In genomic region chr4:120341933-120342332, GRCm38 (mm10) we compare ENCODE assay signal across 24 mouse cellular contexts. TPM values are rescaled to one million over a fixed set of nuclear protein-coding genes. Genes with fewer than 3 reads are reported as not detected.
DNase-seq lines count a peak whose midpoint lies in the region; ATAC-seq and TF ChIP-seq lines count a peak whose summit lies in the region.
"Had no signal": no experiment of that assay in that cellular context is flagged by ENCODE, and none has a peak within 500 bp of the region (broad histone marks: within the 10 kb centered on the region; RNA-seq: fewer than 3 reads in every experiment).

No protein-coding gene starts in this region.

- in situ Hi-C loops in CH12.LX (cut with MboI; ENCODE audit: low pct_ligation_motif_present, low pct_unique_long_range_greater_than_20kb, low sequenced_read_pairs), result no loop called here

- H3K9ac ChIP-seq in CH12.LX (ENCODE audit: insufficient read depth, low read depth), result no peak overlapping the region
- H3K9ac ChIP-seq in liver, embryonic 12.5 days, result no peak overlapping the region
- H3K9ac ChIP-seq: forebrain, embryonic 13.5 days; hindbrain, embryonic 13.5 days; intestine, embryonic 15.5 days had no signal

- peak; percentile 74 for ATAC-seq in megakaryocyte, adult 5-6 weeks (ENCODE audit: poor library complexity, severe bottlenecking)
- no peak for ATAC-seq in liver, embryonic 12.5 days
- ATAC-seq: forebrain, embryonic 13.5 days; forebrain, embryonic 16.5 days; hindbrain, embryonic 16.5 days; intestine, embryonic 15.5 days had no signal

- WGBS in liver, embryonic 12.5 days (ENCODE audit: insufficient replicate concordance), result 54% methylated on average over 3 of the region's 3 CpGs

- no peak for TF ChIP-seq RAD21 in CH12.LX (IDR thresholded peaks at IDR 0.05; ENCODE audit: low read depth, low read length)

- peaks cover 5 to 17% of the 10 kb centered on the region in 2 experiments; a peak in 3 of 4 replicates for H3K4me1 ChIP-seq in CH12.LX (ENCODE audit: control insufficient read depth in 1 of 2, insufficient read depth in 2 of 2)
- H3K4me1 ChIP-seq in liver, embryonic 12.5 days, result no peaks in the 10 kb centered on the region
- H3K4me1 ChIP-seq: hindbrain, embryonic 13.5 days; intestine, embryonic 15.5 days had no signal

- peaks cover 36% of the 10 kb centered on the region for H3K27me3 ChIP-seq in CH12.LX (replicated peaks)
- H3K27me3 ChIP-seq in liver, embryonic 12.5 days (replicated peaks), result no peaks in the 10 kb centered on the region
- H3K27me3 ChIP-seq: forebrain, embryonic 13.5 days; hindbrain, embryonic 13.5 days; intestine, embryonic 15.5 days had no signal

- no peaks in the 10 kb centered on the region for H3K79me2 ChIP-seq in CH12.LX (replicated peaks; ENCODE audit: control insufficient read depth, extremely low read depth, insufficient read depth, poor library complexity, severe bottlenecking)

- no peak overlapping the region for H3K4me2 ChIP-seq in CH12.LX (ENCODE audit: insufficient read depth, low read depth, poor library complexity, severe bottlenecking)
- no peak overlapping the region for H3K4me2 ChIP-seq in liver, embryonic 12.5 days
- H3K4me2 ChIP-seq: forebrain, embryonic 13.5 days; heart, embryonic 11.5 days; hindbrain, embryonic 13.5 days; intestine, embryonic 15.5 days had no signal

- peak; percentile 38 for DNase-seq in 416B (ENCODE audit: low read depth)
- peak; percentile 21 for DNase-seq in CH12.LX (ENCODE audit: extremely low read depth)
- no peak for DNase-seq in cerebellum, postnatal 14 days
- no peak for DNase-seq in MN1 (ENCODE audit: low spot score)
- DNase-seq: adrenal gland, adult 2 months; adrenal gland, postnatal 14 days; cerebellum, adult 11 months; cerebellum, adult 2 months; cerebellum, adult 9-11 months; cerebellum, postnatal 36 days; gastrocnemius, postnatal 10 days; gastrocnemius, postnatal 36 days; heart, adult 18-20 months had no signal

- dilution Hi-C loops in CH12.LX (cut with MboI; ENCODE audit: extremely low pct_ligation_motif_present, extremely low pct_unique_long_range_greater_than_20kb, low sequenced_read_pairs), result no loop called here

- TF ChIP-seq EP300 in CH12.LX (IDR thresholded peaks at IDR 0.05; ENCODE audit: low read length), result no peak

- no peak overlapping the region for H3K4me3 ChIP-seq in CH12.LX (replicated peaks in 1 of 3; ENCODE audit: low read depth in 2 of 3, low read length in 2 of 3, poor library complexity in 1 of 3)
- H3K4me3 ChIP-seq in liver, embryonic 12.5 days, result no peak overlapping the region
- H3K4me3 ChIP-seq: forebrain, embryonic 10.5 days; forebrain, embryonic 13.5 days; hindbrain, embryonic 10.5 days; hindbrain, embryonic 13.5 days; intestine, embryonic 15.5 days had no signal

- no peaks in the 10 kb centered on the region for H3K36me3 ChIP-seq in CH12.LX (replicated peaks in 1 of 2; ENCODE audit: control insufficient read depth in 1 of 2, insufficient read depth in 1 of 2, low read length in 1 of 2)
- no peaks in the 10 kb centered on the region for H3K36me3 ChIP-seq in liver, embryonic 12.5 days
- H3K36me3 ChIP-seq: forebrain, embryonic 10.5 days; G1E; hindbrain, embryonic 10.5 days; hindbrain, embryonic 13.5 days; intestine, embryonic 15.5 days had no signal

- H3K27ac ChIP-seq in CH12.LX (ENCODE audit: insufficient read depth, low read depth), result no peak overlapping the region
- H3K27ac ChIP-seq in liver, embryonic 12.5 days, result no peak overlapping the region
- H3K27ac ChIP-seq: forebrain, embryonic 10.5 days; forebrain, embryonic 13.5 days; hindbrain, embryonic 10.5 days; hindbrain, embryonic 13.5 days; intestine, embryonic 15.5 days had no signal

- H3K9me3 ChIP-seq in CH12.LX (replicated peaks; ENCODE audit: low read length), result no peaks in the 10 kb centered on the region
- no peaks in the 10 kb centered on the region for H3K9me3 ChIP-seq in liver, embryonic 12.5 days (replicated peaks)
- H3K9me3 ChIP-seq: forebrain, embryonic 10.5 days; forebrain, embryonic 13.5 days; hindbrain, embryonic 10.5 days; hindbrain, embryonic 13.5 days; intestine, embryonic 15.5 days had no signal

- TF ChIP-seq POLR2A in CH12.LX (IDR thresholded peaks at IDR 0.05; ENCODE audit: low read depth, low read length), result no peak

- no peak for TF ChIP-seq CTCF in CH12.LX (conservative IDR thresholded peaks at IDR 0.05 in 1 of 2, IDR thresholded peaks at IDR 0.05 in 1 of 2; ENCODE audit: low read depth in 2 of 2, low read length in 2 of 2)

TF ChIP-seq in CH12.LX, 34 proteins besides CTCF, POLR2A, EP300 and RAD21:
- TF ChIP-seq ZNF384 (IDR thresholded peaks at IDR 0.05; ENCODE audit: low read depth, low read length) (no peak), IRF4 (IDR thresholded peaks at IDR 0.05; ENCODE audit: low read depth, low read length) (no peak), USF2 (conservative IDR thresholded peaks at IDR 0.05; ENCODE audit: low read depth, low read length) (no peak), SIN3A (IDR thresholded peaks at IDR 0.05; ENCODE audit: low read length) (no peak), ETS1 (conservative IDR thresholded peaks at IDR 0.05; ENCODE audit: low read depth, low read length) (no peak), MEF2A (IDR thresholded peaks at IDR 0.05; ENCODE audit: borderline replicate concordance, low read depth, low read length) (no peak), CHD1 (IDR thresholded peaks at IDR 0.05; ENCODE audit: low read depth, low read length) (no peak), USF1 (IDR thresholded peaks at IDR 0.05; ENCODE audit: low read depth, low read length) (no peak), GABPA (IDR thresholded peaks at IDR 0.05; ENCODE audit: insufficient replicate concordance, low read depth, low read length) (no peak)

RNA-seq across cellular contexts. Expression of gene Foxo6, which starts 54.8 kb away (rescaled TPM):
- not detected in 2 replicates for total RNA-seq in CH12.LX (2012; rRNA removed)
- total RNA-seq in CH12.LX (2014; rRNA removed), result not detected in 2 replicates
- not detected in 2 replicates for polyA plus RNA-seq in CH12.LX (2012; ENCODE audit: insufficient read length, low read depth)
- not detected in 2 replicates for total RNA-seq in megakaryocyte, adult 5-6 weeks (2015)
- total RNA-seq in megakaryocyte, adult 5-6 weeks (2017), result not detected in 2 replicates
- polyA plus RNA-seq in liver, embryonic 12.5 days (2016; fragmentation: Nextera tagmentation; extraction: Ambion mirVana), result not detected in 2 replicates
- total RNA-seq: G1E had no signal
- polyA plus RNA-seq: G1E had no signal

Comparison
In these comparisons a context has a peak if more than half of its experiments do, and no peak if none do; other contexts are left out.
1. DNase-seq: peak in 416B (single experiment) and CH12.LX (single experiment); none in cerebellum, postnatal 14 days (0 of 2) and MN1 (single experiment).